Mouse (Mus musculus) limb, embryonic 11.5 days (tissue): ENCODE measurements around the gene Xpnpep3. TPM values are rescaled to one million over a fixed set of nuclear protein-coding genes. Genes with fewer than 3 reads are reported as not detected.

Experiments
- ATAC-seq: fragments of 200-750 bp; cut with Nextera tagmentation; 2 replicates; pipeline ENCODE4 v1.8.0; 2017; ENCODE audit warnings: low read depth; ENCODE audit not compliant: insufficient number of reproducible peaks, low FRiP score, low TSS enrichment
- DNase-seq: peaks from one replicate; pipeline ENCODE4 v3.0.0-alpha.2; 2015; ENCODE audit warnings: low spot score
- H3K27ac ChIP-seq: fragments of 300-500 bp; sonication (generic); replicated peaks from 2 replicates; pipeline ENCODE4 v1.5.1; 2014; ENCODE audit warnings: low read depth, mild to moderate bottlenecking, low read length
- H3K27me3 ChIP-seq: fragments of 300-500 bp; sonication (generic); 2 replicates; pipeline ENCODE4 v1.6.1; 2014; ENCODE audit warnings: mild to moderate bottlenecking, low read length, mixed read lengths; ENCODE audit not compliant: control insufficient read depth, insufficient read depth
- H3K36me3 ChIP-seq: fragments of 300-500 bp; sonication (generic); 2 replicates; pipeline ENCODE4 v1.6.1; 2014; ENCODE audit warnings: mild to moderate bottlenecking, low read length, moderate library complexity, mixed read lengths; ENCODE audit not compliant: control insufficient read depth, insufficient read depth
- H3K4me1 ChIP-seq: fragments of 300-500 bp; sonication (generic); 2 replicates; pipeline ENCODE4 v1.6.1; 2014; ENCODE audit warnings: low read length, mixed read lengths; ENCODE audit not compliant: control insufficient read depth, insufficient read depth
- H3K4me2 ChIP-seq: fragments of 300-500 bp; sonication (generic); 2 replicates; pipeline ENCODE4 v1.6.1; 2014; ENCODE audit warnings: low read depth, mild to moderate bottlenecking, moderate library complexity; ENCODE audit not compliant: severe bottlenecking
- H3K4me3 ChIP-seq: fragments of 300-500 bp; sonication (generic); 2 replicates; pipeline ENCODE4 v1.5.1; 2014; ENCODE audit warnings: low read depth, low read length
- H3K9ac ChIP-seq: fragments of 300-500 bp; sonication (generic); 2 replicates; pipeline ENCODE4 v1.6.1; 2014; ENCODE audit warnings: mild to moderate bottlenecking, low read length
- H3K9me3 ChIP-seq: fragments of 300-500 bp; sonication (generic); 2 replicates; pipeline ENCODE4 v1.6.1; 2016; ENCODE audit warnings: low read length; ENCODE audit not compliant: control insufficient read depth
- WGBS: fragments of 180-500 bp; shearing (Covaris S2); extraction: QIAGEN DNeasy Blood & Tissue Kit; methylation state at CpG from one replicate; pipeline ENCODE4 v1.1.7; 2014; 5-methylcytosine and 5-hydroxymethylcytosine counted together
- polyA plus RNA-seq: library from polyadenylated mRNA; unstranded; fragments of >200 nt; fragmentation: Nextera tagmentation; extraction: Ambion mirVana; gene quantifications from 2 replicates; pipeline ENCODE4 v1.2.1, GENCODE M21; 2014

Xpnpep3 gene
- polyA plus RNA-seq, 1 experiment from 2014 or later = 8.6 TPM

GRCm38 (mm10) chr15:81378845-81379244, 21.1 kb upstream of the Xpnpep3 start:
- Histone ChIP-seq H3K27me3 (no peaks in the 10 kb centered on the region), H3K4me1 (no peaks in the 10 kb centered on the region), H3K4me2 (no peak overlapping the region), H3K9me3 (no peaks in the 10 kb centered on the region), H3K36me3 (peaks cover 9% of the 10 kb centered on the region; the same call in 1 of the 2 replicates), H3K9ac (no peak overlapping the region), H3K27ac (no peak overlapping the region), H3K4me3 (no peak overlapping the region)
- DNase-seq (no peak), ATAC-seq (no peak)
- 88% methylated on average over 2 of the region's 2 CpGs for WGBS

GRCm38 (mm10) chr15:81386327-81386726, 13.6 kb upstream of the Xpnpep3 start:
- ATAC-seq = no peak
- no peaks in the 10 kb centered on the region for H3K9me3 ChIP-seq
- 96% methylated on average over 5 of the region's 5 CpGs for WGBS
- H3K27me3 ChIP-seq = no peaks in the 10 kb centered on the region
- H3K36me3 ChIP-seq = peaks cover 19% of the 10 kb centered on the region
- H3K4me3 ChIP-seq = no peak overlapping the region
- H3K4me1 ChIP-seq = no peaks in the 10 kb centered on the region
- no peak overlapping the region for H3K9ac ChIP-seq
- no peak overlapping the region for H3K4me2 ChIP-seq
- no peak for DNase-seq
- no peak overlapping the region for H3K27ac ChIP-seq

- H3K4me1 ChIP-seq = no peaks in the 10 kb centered on the region
- ATAC-seq (no peak), DNase-seq (no peak)
- no peak overlapping the region for H3K4me3 ChIP-seq
- H3K9me3 ChIP-seq = no peaks in the 10 kb centered on the region
- H3K36me3 ChIP-seq = peaks cover 5% of the 10 kb centered on the region; the same call in 1 of the 2 replicates
- H3K4me2 ChIP-seq = no peak overlapping the region
- no peak overlapping the region for H3K9ac ChIP-seq
- no peaks in the 10 kb centered on the region for H3K27me3 ChIP-seq
- no peak overlapping the region for H3K27ac ChIP-seq
Measured at GRCm38 (mm10) chr15:81392997-81393396, 6.9 kb upstream of the Xpnpep3 start.

- H3K27me3 ChIP-seq = no peaks in the 10 kb centered on the region
- peaks cover 3% of the 10 kb centered on the region; the same call in 1 of the 2 replicates for H3K36me3 ChIP-seq
- no peaks in the 10 kb centered on the region for H3K9me3 ChIP-seq
- no peaks in the 10 kb centered on the region for H3K4me1 ChIP-seq
- 89% methylated on average over 8 of the region's 8 CpGs for WGBS
- no peak overlapping the region for H3K4me3 ChIP-seq
- H3K4me2 ChIP-seq = no peak overlapping the region
- DNase-seq (no peak), ATAC-seq (no peak)
- no peak overlapping the region for H3K27ac ChIP-seq
- H3K9ac ChIP-seq = no peak overlapping the region
Measured at GRCm38 (mm10) chr15:81394211-81394915, 5.6 kb upstream of the Xpnpep3 start.

- H3K36me3 ChIP-seq = no peaks in the 10 kb centered on the region
- no peaks in the 10 kb centered on the region for H3K4me1 ChIP-seq
- H3K27ac ChIP-seq = no peak overlapping the region
- DNase-seq (no peak), ATAC-seq (no peak)
- peak overlapping the region; percentile 71 for H3K4me2 ChIP-seq
- peak overlapping the region; percentile 93 for H3K4me3 ChIP-seq
- no peaks in the 10 kb centered on the region for H3K9me3 ChIP-seq
- no peaks in the 10 kb centered on the region for H3K27me3 ChIP-seq
- H3K9ac ChIP-seq = no peak overlapping the region; the same call in 1 of the 2 replicates
Measured at GRCm38 (mm10) chr15:81398189-81398588, 1.7 kb upstream of the Xpnpep3 start.

- H3K27ac ChIP-seq = peak overlapping the region; percentile 66
- peak overlapping the region; percentile 71 for H3K4me2 ChIP-seq
- no peaks in the 10 kb centered on the region for H3K4me1 ChIP-seq
- ATAC-seq = peak; percentile 72
- H3K36me3 ChIP-seq = no peaks in the 10 kb centered on the region
- H3K9ac ChIP-seq = peak overlapping the region; percentile 91
- H3K4me3 ChIP-seq = peak overlapping the region; percentile 93
- H3K27me3 ChIP-seq = no peaks in the 10 kb centered on the region
- no peak for DNase-seq
- 0% methylated on average over 21 of the region's 21 CpGs for WGBS
- no peaks in the 10 kb centered on the region for H3K9me3 ChIP-seq
Measured at GRCm38 (mm10) chr15:81399297-81399637, 671 bp upstream of the Xpnpep3 start.

GRCm38 (mm10) chr15:81405008-81405407, 5.1 kb downstream of the Xpnpep3 start:
- 90% methylated on average over 3 of the region's 3 CpGs for WGBS
- ATAC-seq = no peak
- H3K4me1 ChIP-seq = no peaks in the 10 kb centered on the region
- H3K36me3 ChIP-seq = no peaks in the 10 kb centered on the region
- H3K9ac ChIP-seq = no peak overlapping the region
- no peaks in the 10 kb centered on the region for H3K9me3 ChIP-seq
- H3K27me3 ChIP-seq = no peaks in the 10 kb centered on the region
- no peak for DNase-seq
- no peak overlapping the region for H3K4me3 ChIP-seq
- no peak overlapping the region for H3K27ac ChIP-seq
- no peak overlapping the region for H3K4me2 ChIP-seq

- DNase-seq (no peak), ATAC-seq (no peak)
- Histone ChIP-seq H3K4me2 (no peak within 1 kb of the TSS), H3K4me3 (no peak within 1 kb of the TSS), H3K27me3 (no peaks in the 10 kb centered on the region), H3K27ac (no peak within 1 kb of the TSS), H3K4me1 (no peaks in the 10 kb centered on the region), H3K36me3 (no peaks in the 10 kb centered on the region), H3K9me3 (no peaks in the 10 kb centered on the region), H3K9ac (no peak within 1 kb of the TSS)
- WGBS = 93% methylated on average over 1 of the region's 1 CpGs
Measured at GRCm38 (mm10) chr15:81408199-81408598, 8.3 kb downstream of the Xpnpep3 start, which contains the start of gene Dnajb7. Gene Dnajb7, minus strand, starts transcription at chr15:81408299.
